Mouse (Mus musculus): ENCODE measurements around the gene Rap1gds1. TPM values are rescaled to one million over a fixed set of nuclear protein-coding genes. Genes with fewer than 3 reads are reported as not detected.

Rap1gds1 gene
- polyA plus RNA-seq, 1 experiment from 2014 or later: 61.0 TPM

DNA sequence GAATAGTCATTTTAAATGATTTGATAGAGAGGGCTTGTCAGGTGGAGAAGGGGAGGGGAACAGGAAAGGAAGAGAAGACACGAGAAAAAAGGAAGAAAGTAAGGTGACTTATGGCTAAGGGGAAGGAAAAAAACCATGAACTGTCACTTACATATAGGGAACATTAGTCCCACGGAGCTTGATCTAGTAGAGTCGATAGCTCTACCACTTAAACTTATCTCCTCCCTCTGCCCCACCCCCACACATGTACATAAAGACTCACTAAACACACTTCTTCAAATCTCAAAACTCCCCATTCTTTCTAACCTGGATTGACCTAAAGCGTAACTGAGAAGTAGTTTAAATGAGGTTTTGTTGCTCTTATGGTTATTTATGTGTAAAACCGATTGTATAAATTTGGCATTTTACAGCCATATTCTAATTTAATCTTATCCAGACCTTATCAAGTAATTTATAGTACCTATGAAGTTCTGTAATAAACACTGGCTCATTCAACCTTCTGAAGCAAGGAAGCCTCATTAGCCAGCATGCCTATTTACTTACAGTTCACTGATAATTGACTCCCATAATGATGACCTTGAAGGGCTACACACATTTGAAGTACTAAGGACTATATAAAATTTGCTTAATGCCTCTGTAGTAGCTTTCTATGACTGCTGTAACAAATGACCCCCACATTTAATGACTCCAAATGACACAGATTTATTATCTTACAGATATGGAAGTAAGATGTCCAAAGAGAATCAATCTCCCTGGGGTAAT is 9.0 kb upstream of the Rap1gds1 start:
- 87% methylated on average over 5 of the region's 5 CpGs for WGBS
- peaks cover 14% of the 10 kb centered on the region for H3K9me3 ChIP-seq
- no peak for DNase-seq (ENCODE audit: low spot score)
- no peak overlapping the region for H3K4me3 ChIP-seq
- H3K27ac ChIP-seq (replicated peaks): no peak overlapping the region
- H3K4me1 ChIP-seq: no peaks in the 10 kb centered on the region
- H3K36me3 ChIP-seq (replicated peaks): no peaks in the 10 kb centered on the region
- H3K27me3 ChIP-seq (replicated peaks; ENCODE audit: low read depth, poor library complexity, severe bottlenecking): no peaks in the 10 kb centered on the region

- no peak overlapping the region for H3K27ac ChIP-seq (replicated peaks)
- WGBS: 88% methylated on average over 6 of the region's 6 CpGs
- no peak overlapping the region for H3K4me3 ChIP-seq
- no peaks in the 10 kb centered on the region for H3K36me3 ChIP-seq (replicated peaks)
- no peaks in the 10 kb centered on the region for H3K27me3 ChIP-seq (replicated peaks; ENCODE audit: low read depth, poor library complexity, severe bottlenecking)
- DNase-seq (ENCODE audit: low spot score): no peak
- H3K4me1 ChIP-seq: peaks cover 13% of the 10 kb centered on the region
- no peaks in the 10 kb centered on the region for H3K9me3 ChIP-seq
Observed at GRCm38 (mm10) chr3:139079831-139080230, 4.8 kb upstream of the Rap1gds1 start.

DNA sequence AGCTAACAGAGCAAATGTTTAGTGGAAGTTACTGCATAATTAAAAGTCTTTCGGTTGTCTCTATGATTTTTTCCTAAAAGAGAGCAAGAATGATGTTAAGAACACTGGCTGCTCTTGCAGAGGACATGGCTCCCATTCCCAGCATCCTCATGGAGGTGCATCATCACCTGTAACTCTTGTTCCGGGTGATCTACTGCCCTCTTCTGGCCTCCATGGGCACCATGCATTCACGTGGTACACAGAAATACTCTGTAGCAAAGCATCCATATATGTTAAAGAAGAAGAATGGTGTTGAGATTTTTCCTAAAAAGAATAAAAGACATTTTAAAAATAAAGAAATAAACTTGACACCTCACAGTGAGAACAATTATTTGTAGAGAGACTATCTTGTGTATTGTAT is 3.0 kb upstream of the Rap1gds1 start:
- no peaks in the 10 kb centered on the region for H3K9me3 ChIP-seq
- DNase-seq (ENCODE audit: low spot score): no peak
- no peak overlapping the region for H3K4me3 ChIP-seq
- peaks cover 17% of the 10 kb centered on the region for H3K4me1 ChIP-seq
- H3K36me3 ChIP-seq (replicated peaks): no peaks in the 10 kb centered on the region
- H3K27ac ChIP-seq (replicated peaks): no peak overlapping the region
- WGBS: 85% methylated on average over 3 of the region's 3 CpGs
- H3K27me3 ChIP-seq (replicated peaks; ENCODE audit: low read depth, poor library complexity, severe bottlenecking): no peaks in the 10 kb centered on the region

DNA sequence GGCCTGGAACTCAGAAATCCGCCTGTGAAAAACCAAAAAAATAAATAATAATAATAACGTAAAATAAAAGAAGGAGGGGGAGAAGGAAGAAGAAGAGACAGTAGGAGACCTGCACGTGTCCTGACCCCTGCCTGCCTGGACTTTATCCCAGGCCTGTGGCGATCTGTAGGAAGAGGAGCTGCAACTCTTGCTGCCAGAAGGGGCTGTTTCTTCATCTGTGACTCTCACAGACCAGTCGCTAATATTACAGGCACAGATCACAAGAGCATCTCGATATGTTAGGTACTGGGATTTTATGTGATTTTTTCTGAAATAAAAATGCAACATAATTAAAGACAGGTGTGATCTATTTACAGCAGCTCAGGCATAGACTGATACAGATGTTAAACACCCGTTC is 1.1 kb upstream of the Rap1gds1 start:
- no peak for DNase-seq (ENCODE audit: low spot score)
- H3K27ac ChIP-seq (replicated peaks): peak overlapping the region; percentile 94
- H3K27me3 ChIP-seq (replicated peaks; ENCODE audit: low read depth, poor library complexity, severe bottlenecking): no peaks in the 10 kb centered on the region
- H3K9me3 ChIP-seq: no peaks in the 10 kb centered on the region
- H3K36me3 ChIP-seq (replicated peaks): no peaks in the 10 kb centered on the region
- peak overlapping the region; percentile 90 for H3K4me3 ChIP-seq
- peaks cover 17% of the 10 kb centered on the region for H3K4me1 ChIP-seq
- WGBS: 9% methylated on average over 7 of the region's 7 CpGs

DNA sequence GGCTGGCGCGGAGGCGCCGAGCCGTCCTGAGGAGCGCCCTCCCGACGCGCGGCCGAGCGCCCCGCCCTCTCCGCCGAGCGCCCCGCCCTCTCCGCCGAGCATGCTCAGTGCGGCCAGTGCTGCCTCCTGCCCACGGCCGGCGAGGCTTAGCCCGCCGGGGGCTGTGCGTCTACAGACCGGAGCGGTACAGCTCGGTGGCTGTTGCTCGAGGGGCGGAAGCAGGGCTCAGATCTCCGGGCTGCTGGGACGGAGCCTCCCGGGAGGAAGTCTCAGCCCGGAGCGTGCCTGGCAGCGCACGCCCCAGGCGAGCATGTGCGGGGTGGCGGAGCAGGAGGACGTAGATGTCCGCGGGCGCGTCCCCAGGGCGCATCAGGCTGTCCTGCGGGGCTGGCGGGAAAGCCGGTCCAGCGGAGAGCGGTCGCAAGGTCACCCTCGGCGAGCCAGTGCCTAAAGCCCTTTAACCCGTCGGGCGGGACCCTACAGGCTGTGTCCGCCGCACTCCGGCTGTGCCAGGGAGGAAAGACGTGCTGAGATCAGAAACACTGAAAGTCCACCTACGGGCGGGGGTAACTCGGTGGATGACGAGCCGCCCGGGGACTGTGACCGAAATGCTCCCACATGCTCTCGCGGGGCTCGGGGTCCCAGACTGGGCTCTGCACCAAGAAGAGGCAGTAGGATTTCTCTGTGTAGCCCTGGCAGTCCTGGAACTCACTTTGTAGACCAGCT is 495 bp upstream of the Rap1gds1 start:
- no peaks in the 10 kb centered on the region for H3K9me3 ChIP-seq
- under 1% methylated on average over 72 of the region's 72 CpGs for WGBS
- peak overlapping the region; percentile 94 for H3K27ac ChIP-seq (replicated peaks)
- peak; percentile 95 for DNase-seq (ENCODE audit: low spot score)
- no peaks in the 10 kb centered on the region for H3K36me3 ChIP-seq (replicated peaks)
- H3K4me3 ChIP-seq: peak overlapping the region; percentile 90
- H3K27me3 ChIP-seq (replicated peaks; ENCODE audit: low read depth, poor library complexity, severe bottlenecking): no peaks in the 10 kb centered on the region
- H3K4me1 ChIP-seq: peaks cover 17% of the 10 kb centered on the region

GRCm38 (mm10) chr3:139073801-139074483 is 1.1 kb downstream of the Rap1gds1 start:
- Histone ChIP-seq H3K9me3 (no peaks in the 10 kb centered on the region), H3K27ac (replicated peaks) (peak overlapping the region; percentile 98), H3K27me3 (replicated peaks; ENCODE audit: low read depth, poor library complexity, severe bottlenecking) (no peaks in the 10 kb centered on the region), H3K4me1 (peaks cover 23% of the 10 kb centered on the region), H3K36me3 (replicated peaks) (no peaks in the 10 kb centered on the region), H3K4me3 (peak overlapping the region; percentile 90)
- WGBS: 10% methylated on average over 12 of the region's 12 CpGs
- DNase-seq (ENCODE audit: low spot score): peak; percentile 15

- Histone ChIP-seq H3K4me3 (no peak overlapping the region), H3K4me1 (peaks cover 15% of the 10 kb centered on the region), H3K27me3 (replicated peaks; ENCODE audit: low read depth, poor library complexity, severe bottlenecking) (no peaks in the 10 kb centered on the region), H3K9me3 (no peaks in the 10 kb centered on the region), H3K36me3 (replicated peaks) (peaks cover 4% of the 10 kb centered on the region; the same call in 1 of the 2 replicates), H3K27ac (replicated peaks) (no peak overlapping the region)
- no peak for DNase-seq (ENCODE audit: low spot score)
- 69% methylated on average over 4 of the region's 4 CpGs for WGBS
Observed at GRCm38 (mm10) chr3:139069539-139069938, 5.5 kb downstream of the Rap1gds1 start.

- no peak for DNase-seq (ENCODE audit: low spot score)
- H3K27ac ChIP-seq (replicated peaks): no peak overlapping the region
- H3K36me3 ChIP-seq (replicated peaks): peaks cover 20% of the 10 kb centered on the region
- WGBS: 93% methylated on average over 9 of the region's 9 CpGs
- peaks cover 5% of the 10 kb centered on the region for H3K4me1 ChIP-seq
- no peaks in the 10 kb centered on the region for H3K9me3 ChIP-seq
- no peak overlapping the region for H3K4me3 ChIP-seq
- H3K27me3 ChIP-seq (replicated peaks; ENCODE audit: low read depth, poor library complexity, severe bottlenecking): no peaks in the 10 kb centered on the region
Observed at GRCm38 (mm10) chr3:139064076-139064475, 10.9 kb downstream of the Rap1gds1 start.

- Histone ChIP-seq H3K27me3 (replicated peaks; ENCODE audit: low read depth, poor library complexity, severe bottlenecking) (no peaks in the 10 kb centered on the region), H3K27ac (replicated peaks) (no peak overlapping the region), H3K4me3 (no peak overlapping the region), H3K4me1 (no peaks in the 10 kb centered on the region), H3K36me3 (replicated peaks) (peaks cover 21% of the 10 kb centered on the region), H3K9me3 (no peaks in the 10 kb centered on the region)
- WGBS: 92% methylated on average over 3 of the region's 3 CpGs
- no peak for DNase-seq (ENCODE audit: low spot score)
Observed at GRCm38 (mm10) chr3:139062088-139062487, 12.9 kb downstream of the Rap1gds1 start.

- H3K9me3 ChIP-seq: no peaks in the 10 kb centered on the region
- H3K4me1 ChIP-seq: no peaks in the 10 kb centered on the region
- no peak for DNase-seq (ENCODE audit: low spot score)
- H3K27me3 ChIP-seq (replicated peaks; ENCODE audit: low read depth, poor library complexity, severe bottlenecking): no peaks in the 10 kb centered on the region
- H3K36me3 ChIP-seq (replicated peaks): peaks cover 38% of the 10 kb centered on the region
- no peak overlapping the region for H3K4me3 ChIP-seq
- WGBS: 91% methylated on average over 12 of the region's 12 CpGs
- no peak overlapping the region for H3K27ac ChIP-seq (replicated peaks)
Observed at GRCm38 (mm10) chr3:139048701-139049622, 26.0 kb downstream of the Rap1gds1 start.

DNA sequence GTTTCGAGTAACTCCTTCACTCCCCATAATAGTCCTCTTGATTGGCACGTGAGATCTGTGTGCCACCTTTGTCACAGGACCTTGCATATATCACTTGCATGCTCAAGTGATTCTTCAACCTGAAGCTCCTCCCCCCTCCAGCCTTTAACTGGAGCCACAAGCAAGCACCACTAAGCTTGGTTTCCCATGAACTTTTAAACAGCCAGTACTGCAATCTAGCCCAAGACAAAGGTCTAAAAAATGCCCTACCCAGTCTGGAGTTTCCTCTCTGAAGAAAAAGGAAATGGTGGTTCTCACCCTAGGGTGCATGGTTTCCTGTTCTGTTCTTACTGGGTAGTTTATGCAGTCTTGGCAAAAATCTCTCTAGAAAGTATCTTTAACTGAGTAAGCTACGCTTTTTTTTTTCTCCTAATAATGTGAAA is 32.6 kb downstream of the Rap1gds1 start:
- Histone ChIP-seq H3K36me3 (replicated peaks) (peaks cover 43% of the 10 kb centered on the region), H3K9me3 (no peaks in the 10 kb centered on the region), H3K27ac (replicated peaks) (no peak overlapping the region), H3K27me3 (replicated peaks; ENCODE audit: low read depth, poor library complexity, severe bottlenecking) (no peaks in the 10 kb centered on the region), H3K4me1 (no peaks in the 10 kb centered on the region), H3K4me3 (no peak overlapping the region)
- WGBS: 85% methylated on average over 3 of the region's 3 CpGs
- DNase-seq (ENCODE audit: low spot score): no peak

- H3K4me3 ChIP-seq: no peak overlapping the region
- H3K27me3 ChIP-seq (replicated peaks; ENCODE audit: low read depth, poor library complexity, severe bottlenecking): no peaks in the 10 kb centered on the region
- no peaks in the 10 kb centered on the region for H3K4me1 ChIP-seq
- H3K27ac ChIP-seq (replicated peaks): no peak overlapping the region
- H3K9me3 ChIP-seq: no peaks in the 10 kb centered on the region
- 88% methylated on average over 4 of the region's 4 CpGs for WGBS
- no peak for DNase-seq (ENCODE audit: low spot score)
- peaks cover 45% of the 10 kb centered on the region for H3K36me3 ChIP-seq (replicated peaks)
Observed at GRCm38 (mm10) chr3:139041921-139042320, 33.1 kb downstream of the Rap1gds1 start.
